Mouse (Mus musculus) MEL (cell line): ENCODE results near the gene H2-DMa.

Experiments used
- CTCF ChIP-seq, 3 experiments: IDR thresholded peaks in 2 of 3; conservative IDR thresholded peaks in 1 of 3; 2 replicates each; pipeline ENCODE4 v1.5.1; 2011 to 2012; ENCODE audit warnings: low read length in 3 of 3, low read depth in 2 of 3, mild to moderate bottlenecking in 2 of 3, improper control_type of control experiment in 1 of 3, inconsistent platforms in 1 of 3, mixed read lengths in 1 of 3, moderate library complexity in 1 of 3; ENCODE audit not compliant: control insufficient read depth in 1 of 3, insufficient read depth in 1 of 3, poor library complexity in 1 of 3, severe bottlenecking in 1 of 3
- EP300 ChIP-seq, 2 experiments: IDR thresholded peaks; 2 replicates each; pipeline ENCODE4 v1.6.1; 2011; ENCODE audit warnings: improper control_type of control experiment in 2 of 2, low read length in 2 of 2, low read depth in 1 of 2, mild to moderate bottlenecking in 1 of 2
- ETS1 ChIP-seq: IDR thresholded peaks from 2 replicates; pipeline ENCODE4 v1.6.1; 2012; ENCODE audit warnings: low read depth, mild to moderate bottlenecking, inconsistent platforms, low read length, improper control_type of control experiment, moderate library complexity
- JUND ChIP-seq: IDR thresholded peaks from 2 replicates; pipeline ENCODE4 v1.6.1; 2011; ENCODE audit warnings: low read depth, mild to moderate bottlenecking, improper control_type of control experiment, low read length
- MAX ChIP-seq: IDR thresholded peaks from 2 replicates; pipeline ENCODE4 v1.6.1; 2011; ENCODE audit warnings: low read length, improper control_type of control experiment
- MEF2A ChIP-seq: IDR thresholded peaks from 2 replicates; pipeline ENCODE4 v1.6.1; 2014; ENCODE audit warnings: low read depth, mild to moderate bottlenecking, inconsistent platforms, low read length, improper control_type of control experiment; ENCODE audit not compliant: poor library complexity, insufficient replicate concordance, severe bottlenecking; ENCODE audit errors: extremely low read depth
- MYB ChIP-seq: IDR thresholded peaks from 2 replicates; pipeline ENCODE4 v1.6.1; 2011; ENCODE audit warnings: mild to moderate bottlenecking, low read depth, low read length, improper control_type of control experiment
- POLR2AphosphoS2 ChIP-seq: IDR thresholded peaks from 2 replicates; pipeline ENCODE4 v1.6.1; 2011; ENCODE audit warnings: low read length, improper control_type of control experiment
- POLR2AphosphoS5 ChIP-seq: IDR thresholded peaks from 2 replicates; pipeline ENCODE4 v1.6.1; 2012; ENCODE audit warnings: low read depth, borderline replicate concordance, mild to moderate bottlenecking, inconsistent platforms, low read length, moderate library complexity, mixed read lengths
- RCOR1 ChIP-seq: IDR thresholded peaks from 2 replicates; pipeline ENCODE4 v1.6.1; 2012; ENCODE audit warnings: low read depth, mild to moderate bottlenecking, inconsistent platforms, low read length, improper control_type of control experiment
- SIN3A ChIP-seq: IDR thresholded peaks from 2 replicates; pipeline ENCODE4 v1.6.1; 2012; ENCODE audit warnings: low read length, improper control_type of control experiment, inconsistent platforms
- SMC3 ChIP-seq: IDR thresholded peaks from 2 replicates; pipeline ENCODE4 v1.6.1; 2011; ENCODE audit warnings: low read depth, low read length, improper control_type of control experiment
- TBP ChIP-seq: IDR thresholded peaks from 2 replicates; pipeline ENCODE4 v1.8.0; 2011; ENCODE audit warnings: low read depth, low read length, improper control_type of control experiment
- USF1 ChIP-seq: IDR thresholded peaks from 2 replicates; pipeline ENCODE4 v1.6.1; 2014; ENCODE audit warnings: low read depth, mild to moderate bottlenecking, inconsistent platforms, low read length, improper control_type of control experiment, moderate library complexity

- TF ChIP-seq MEF2A, result no peak
- peak; percentile 21; the same call in 1 of the 2 replicates for TF ChIP-seq SMC3
- TF ChIP-seq RCOR1, result no peak
- TF ChIP-seq USF1, result no peak
- TF ChIP-seq CTCF (IDR thresholded peaks at IDR 0.05 in 2 of 3, conservative IDR thresholded peaks at IDR 0.05 in 1 of 3; ENCODE audit: control insufficient read depth in 1 of 3, insufficient read depth in 1 of 3, low read depth in 2 of 3, low read length in 3 of 3, poor library complexity in 1 of 3, severe bottlenecking in 1 of 3), result peak in 2 of 3 experiments; percentile 31 to 42; a peak in 4 of 6 replicates
- no peak for TF ChIP-seq JUND
- TF ChIP-seq EP300 (IDR thresholded peaks at IDR 0.05; ENCODE audit: low read depth in 1 of 2, low read length in 2 of 2), result no peak
- no peak; the same call in 1 of the 2 replicates for TF ChIP-seq POLR2AphosphoS5
- no peak for TF ChIP-seq MYB
- no peak for TF ChIP-seq POLR2AphosphoS2
- no peak for TF ChIP-seq MAX
- TF ChIP-seq ETS1, result no peak
- TF ChIP-seq SIN3A, result no peak
- TF ChIP-seq TBP, result no peak
These were observed 10.1 kb upstream of the H2-DMa start for GRCm38 (mm10) chr17:34109038-34109805.
